Mouse (Mus musculus) liver, adult 2 months (tissue): ENCODE measurements around the gene Lrrc49.

ENCODE experiments used
- CTCF ChIP-seq: fragments of 200-500 bp; IDR thresholded peaks from 2 replicates; pipeline ENCODE4 v1.5.1; 2011; ENCODE audit warnings: low read depth, low read length, control low read depth
- POLR2A ChIP-seq: fragments of 200-500 bp; IDR thresholded peaks from 2 replicates; pipeline ENCODE4 v1.6.1; 2011; ENCODE audit warnings: low read length, control low read depth; ENCODE audit not compliant: insufficient read depth; ENCODE audit errors: extremely low read depth

GRCm38 (mm10) chr9:60712771-60713541, 25.0 kb upstream of the Lrrc49 start, which contains the start of gene Larp6:
- TF ChIP-seq CTCF (no peak), POLR2A (no peak)
